Mouse (Mus musculus): Measurements from ENCODE around the gene Snn. TPM values are rescaled to one million over a fixed set of nuclear protein-coding genes. Genes with fewer than 3 reads are reported as not detected.
A peak's percentile ranks its signal among the peaks of the same experiment; 100 is the strongest.
"Not testable (repeated sequence)": the region's sequence is repeated elsewhere in the genome, so short reads cannot be mapped to it uniquely, and the experiment has no call there.

Snn gene
- 66.4 and 75.6 TPM in 2 replicates for polyA plus RNA-seq (2014; fragmentation: Nextera tagmentation; extraction: Ambion mirVana)

DNA sequence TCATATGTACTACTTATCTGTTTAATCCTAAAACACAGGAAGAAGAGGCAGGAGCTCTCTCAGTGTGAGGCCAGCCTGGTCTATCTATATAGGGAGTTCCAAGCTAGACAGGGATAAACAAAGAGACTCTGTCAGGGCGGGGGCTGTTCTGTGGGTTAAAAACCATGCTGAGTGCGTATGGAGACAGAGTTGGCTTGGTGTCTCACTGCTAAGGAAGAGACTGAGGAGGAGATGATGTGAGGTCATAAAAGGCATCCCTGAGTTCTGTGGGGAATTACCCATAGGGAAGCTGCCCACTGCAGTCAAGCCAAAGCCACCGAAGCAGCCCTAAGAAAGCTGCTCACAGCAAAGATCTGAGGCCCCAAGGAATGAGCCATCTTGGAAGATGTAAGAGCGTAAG, at the start of gene Snn:
Gene Snn, plus strand, starts transcription at position 301 of the 400 bp plus-strand sequence.
- Histone ChIP-seq H3K4me3 (ENCODE audit: low read depth, low read length) (no peak within 1 kb of the TSS), H3K9ac (replicated peaks; ENCODE audit: low read length) (no peak within 1 kb of the TSS), H3K27ac (replicated peaks; ENCODE audit: low read depth, low read length) (no peak within 1 kb of the TSS), H3K4me2 (ENCODE audit: low read depth, low read length) (no peak within 1 kb of the TSS), H3K9me3 (replicated peaks; ENCODE audit: control insufficient read depth, low read length) (no peaks in the 10 kb centered on the region), H3K4me1 (ENCODE audit: control insufficient read depth, insufficient read depth, low read length) (peaks cover 3% of the 10 kb centered on the region), H3K27me3 (ENCODE audit: control insufficient read depth, insufficient read depth, low read length) (no peaks in the 10 kb centered on the region), H3K36me3 (replicated peaks; ENCODE audit: control insufficient read depth, insufficient read depth, low read depth, low read length) (no peaks in the 10 kb centered on the region)
- WGBS = 84% methylated on average over 4 of the region's 4 CpGs
- no peak for DNase-seq (ENCODE audit: low spot score)
- no peak for ATAC-seq (replicated peaks; ENCODE audit: insufficient number of reproducible peaks, low FRiP score, low TSS enrichment, low read depth)

- no peaks in the 10 kb centered on the region for H3K36me3 ChIP-seq (replicated peaks; ENCODE audit: control insufficient read depth, insufficient read depth, low read depth, low read length)
- H3K4me3 ChIP-seq (ENCODE audit: low read depth, low read length) = no peak overlapping the region
- H3K4me1 ChIP-seq (ENCODE audit: control insufficient read depth, insufficient read depth, low read length) = no peaks in the 10 kb centered on the region; the same call in 1 of the 2 replicates
- no peak overlapping the region for H3K27ac ChIP-seq (replicated peaks; ENCODE audit: low read depth, low read length)
- H3K9ac ChIP-seq (replicated peaks; ENCODE audit: low read length) = no peak overlapping the region
- H3K4me2 ChIP-seq (ENCODE audit: low read depth, low read length) = no peak overlapping the region
- no peaks in the 10 kb centered on the region for H3K27me3 ChIP-seq (ENCODE audit: control insufficient read depth, insufficient read depth, low read length)
- DNase-seq (ENCODE audit: low spot score) (no peak), ATAC-seq (replicated peaks; ENCODE audit: insufficient number of reproducible peaks, low FRiP score, low TSS enrichment, low read depth) (no peak)
- WGBS = 51% methylated on average over 2 of the region's 2 CpGs
- H3K9me3 ChIP-seq (replicated peaks; ENCODE audit: control insufficient read depth, low read length) = no peaks in the 10 kb centered on the region
Observed at GRCm38 (mm10) chr16:11011206-11011605, 49.5 kb upstream of the Snn start.

DNA sequence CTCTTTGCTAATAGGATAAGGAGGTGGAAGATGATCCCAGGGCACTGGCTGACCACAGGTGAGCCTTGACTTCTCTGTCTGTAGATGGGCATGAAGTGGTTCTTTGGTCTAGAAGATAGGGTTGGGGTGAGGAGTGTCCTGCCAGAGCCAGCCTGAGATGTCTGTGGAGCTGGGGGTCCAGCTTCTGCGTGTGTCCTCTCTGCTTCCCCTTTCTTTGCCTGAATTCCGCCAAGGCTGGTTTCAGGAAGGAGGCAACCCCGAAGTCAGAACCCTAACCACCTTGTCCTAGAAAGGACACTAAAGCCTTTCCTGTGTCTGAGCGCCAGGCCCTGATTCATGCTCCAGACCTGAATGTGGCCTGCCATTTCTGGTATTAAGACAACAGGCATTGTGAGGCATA, 48.8 kb upstream of the Snn start:
- Histone ChIP-seq H3K9me3 (replicated peaks; ENCODE audit: control insufficient read depth, low read length) (no peaks in the 10 kb centered on the region), H3K4me1 (ENCODE audit: control insufficient read depth, insufficient read depth, low read length) (no peaks in the 10 kb centered on the region; the same call in 1 of the 2 replicates), H3K27ac (replicated peaks; ENCODE audit: low read depth, low read length) (peak overlapping the region; percentile 35; the same call in 1 of the 2 replicates), H3K36me3 (replicated peaks; ENCODE audit: control insufficient read depth, insufficient read depth, low read depth, low read length) (no peaks in the 10 kb centered on the region), H3K27me3 (ENCODE audit: control insufficient read depth, insufficient read depth, low read length) (no peaks in the 10 kb centered on the region), H3K4me2 (ENCODE audit: low read depth, low read length) (no peak overlapping the region), H3K9ac (replicated peaks; ENCODE audit: low read length) (no peak overlapping the region), H3K4me3 (ENCODE audit: low read depth, low read length) (no peak overlapping the region)
- WGBS = 85% methylated on average over 4 of the region's 4 CpGs
- ATAC-seq (replicated peaks; ENCODE audit: insufficient number of reproducible peaks, low FRiP score, low TSS enrichment, low read depth) = no peak
- DNase-seq (ENCODE audit: low spot score) = no peak

- no peak overlapping the region for H3K9ac ChIP-seq (replicated peaks; ENCODE audit: low read length)
- WGBS = 59% methylated on average over 11 of the region's 11 CpGs
- DNase-seq (ENCODE audit: low spot score) = peak; percentile 44
- H3K4me1 ChIP-seq (ENCODE audit: control insufficient read depth, insufficient read depth, low read length) = no peaks in the 10 kb centered on the region; the same call in 1 of the 2 replicates
- no peak for ATAC-seq (replicated peaks; ENCODE audit: insufficient number of reproducible peaks, low FRiP score, low TSS enrichment, low read depth)
- H3K4me2 ChIP-seq (ENCODE audit: low read depth, low read length) = no peak overlapping the region
- H3K36me3 ChIP-seq (replicated peaks; ENCODE audit: control insufficient read depth, insufficient read depth, low read depth, low read length) = no peaks in the 10 kb centered on the region
- H3K9me3 ChIP-seq (replicated peaks; ENCODE audit: control insufficient read depth, low read length) = no peaks in the 10 kb centered on the region
- no peaks in the 10 kb centered on the region for H3K27me3 ChIP-seq (ENCODE audit: control insufficient read depth, insufficient read depth, low read length)
- H3K4me3 ChIP-seq (ENCODE audit: low read depth, low read length) = no peak overlapping the region
- H3K27ac ChIP-seq (replicated peaks; ENCODE audit: low read depth, low read length) = no peak overlapping the region
Observed at GRCm38 (mm10) chr16:11012571-11013463, 47.9 kb upstream of the Snn start.

DNA sequence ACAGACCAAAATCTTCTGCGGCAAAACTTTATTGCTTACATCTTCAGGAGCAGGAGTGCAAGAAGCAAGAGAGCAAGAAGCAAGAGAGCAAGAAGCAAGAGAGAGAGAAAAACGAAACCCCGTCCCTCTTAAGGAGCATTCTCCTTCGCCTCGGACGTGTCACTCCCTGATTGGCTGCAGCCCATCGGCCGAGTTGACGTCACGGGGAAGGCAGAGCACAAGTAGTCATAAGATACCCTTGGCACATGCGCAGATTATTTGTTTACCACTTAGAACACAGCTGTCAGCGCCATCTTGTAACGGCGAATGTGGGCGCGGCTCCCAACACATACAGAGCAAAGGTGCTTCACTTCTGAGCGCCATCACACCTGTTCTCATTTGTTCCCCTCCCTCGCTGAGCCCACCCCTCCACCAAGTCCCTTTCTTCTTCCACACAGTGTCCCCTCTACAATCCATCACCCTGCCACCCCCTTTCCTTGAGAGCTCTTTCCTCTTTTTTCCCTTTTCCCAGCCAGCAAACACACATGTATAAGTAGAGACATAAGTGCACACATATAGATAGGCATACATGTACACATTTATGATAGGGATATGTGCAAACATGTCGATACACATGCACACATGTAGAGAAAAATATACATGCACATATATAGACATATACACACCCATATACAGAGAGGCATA, 47.1 kb upstream of the Snn start:
- H3K9ac ChIP-seq (replicated peaks; ENCODE audit: low read length); H3K4me2 ChIP-seq (ENCODE audit: low read depth, low read length); H3K9me3 ChIP-seq (replicated peaks; ENCODE audit: control insufficient read depth, low read length); H3K36me3 ChIP-seq (replicated peaks; ENCODE audit: control insufficient read depth, insufficient read depth, low read depth, low read length); H3K27me3 ChIP-seq (ENCODE audit: control insufficient read depth, insufficient read depth, low read length); H3K4me3 ChIP-seq (ENCODE audit: low read depth, low read length); H3K4me1 ChIP-seq (ENCODE audit: control insufficient read depth, insufficient read depth, low read length); DNase-seq (ENCODE audit: low spot score); H3K27ac ChIP-seq (replicated peaks; ENCODE audit: low read depth, low read length); ATAC-seq (replicated peaks; ENCODE audit: insufficient number of reproducible peaks, low FRiP score, low TSS enrichment, low read depth): not testable (repeated sequence)
- WGBS = 91% methylated on average over 9 of the region's 19 CpGs

DNA sequence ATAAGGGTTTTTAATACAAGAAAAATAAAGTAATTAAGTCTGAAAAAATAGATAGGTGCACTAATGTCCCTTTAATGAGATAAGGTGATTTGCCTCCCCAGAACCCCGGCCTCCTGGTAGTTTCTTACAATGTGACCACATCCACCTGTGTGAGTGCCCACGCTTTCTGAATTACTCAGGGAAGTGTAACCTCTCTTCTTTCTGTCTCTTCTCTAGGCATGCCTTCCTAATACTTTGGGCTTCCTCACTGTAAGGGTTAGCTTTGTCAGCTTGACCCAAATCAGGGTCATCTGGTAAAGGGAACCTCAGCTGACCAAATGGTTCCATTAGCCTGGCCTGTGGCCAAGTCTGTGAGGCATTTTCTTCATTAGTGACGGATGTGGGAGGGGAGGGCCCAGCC, 46.3 kb upstream of the Snn start:
- 84% methylated on average over 3 of the region's 3 CpGs for WGBS
- Histone ChIP-seq H3K27ac (replicated peaks; ENCODE audit: low read depth, low read length) (no peak overlapping the region), H3K27me3 (ENCODE audit: control insufficient read depth, insufficient read depth, low read length) (no peaks in the 10 kb centered on the region), H3K4me2 (ENCODE audit: low read depth, low read length) (no peak overlapping the region), H3K9ac (replicated peaks; ENCODE audit: low read length) (no peak overlapping the region), H3K9me3 (replicated peaks; ENCODE audit: control insufficient read depth, low read length) (no peaks in the 10 kb centered on the region), H3K36me3 (replicated peaks; ENCODE audit: control insufficient read depth, insufficient read depth, low read depth, low read length) (no peaks in the 10 kb centered on the region), H3K4me1 (ENCODE audit: control insufficient read depth, insufficient read depth, low read length) (no peaks in the 10 kb centered on the region), H3K4me3 (ENCODE audit: low read depth, low read length) (no peak overlapping the region)
- ATAC-seq (replicated peaks; ENCODE audit: insufficient number of reproducible peaks, low FRiP score, low TSS enrichment, low read depth) = no peak
- no peak for DNase-seq (ENCODE audit: low spot score)

DNA sequence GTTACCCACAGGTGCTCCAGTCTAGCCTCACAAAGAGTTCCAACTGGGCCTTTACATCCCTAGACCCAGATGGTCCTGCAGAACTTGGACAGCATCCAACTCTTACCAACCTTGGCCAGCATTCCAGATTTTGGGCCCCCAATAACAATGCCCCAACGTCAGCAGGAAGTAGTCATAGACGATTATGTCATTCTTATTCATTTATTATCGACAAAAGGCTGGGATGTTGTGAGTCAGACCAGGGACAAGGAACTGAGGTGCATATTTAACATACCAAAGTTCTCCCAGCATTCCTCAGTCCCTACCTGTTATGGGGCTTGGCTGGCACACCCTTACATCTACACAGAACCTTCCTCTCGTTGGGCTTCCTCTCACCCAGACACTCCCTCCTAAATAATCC, 44.4 kb upstream of the Snn start:
- no peaks in the 10 kb centered on the region for H3K36me3 ChIP-seq (replicated peaks; ENCODE audit: control insufficient read depth, insufficient read depth, low read depth, low read length)
- DNase-seq (ENCODE audit: low spot score) = no peak

More for the DNA sequence above, 44.4 kb upstream of the Snn start:
- Histone ChIP-seq H3K4me2 (ENCODE audit: low read depth, low read length) (no peak overlapping the region), H3K27me3 (ENCODE audit: control insufficient read depth, insufficient read depth, low read length) (no peaks in the 10 kb centered on the region), H3K27ac (replicated peaks; ENCODE audit: low read depth, low read length) (no peak overlapping the region), H3K4me1 (ENCODE audit: control insufficient read depth, insufficient read depth, low read length) (no peaks in the 10 kb centered on the region), H3K4me3 (ENCODE audit: low read depth, low read length) (no peak overlapping the region), H3K9ac (replicated peaks; ENCODE audit: low read length) (no peak overlapping the region), H3K9me3 (replicated peaks; ENCODE audit: control insufficient read depth, low read length) (no peaks in the 10 kb centered on the region)
- WGBS = 88% methylated on average over 4 of the region's 4 CpGs
- ATAC-seq (replicated peaks; ENCODE audit: insufficient number of reproducible peaks, low FRiP score, low TSS enrichment, low read depth) = no peak

All from embryonic facial prominence, embryonic 11.5 days (tissue).